Mouse (Mus musculus) cerebellum, adult 2 months (tissue): Measurements from ENCODE around the gene Tbc1d14. TPM values are rescaled to one million over a fixed set of nuclear protein-coding genes. Genes with fewer than 3 reads are reported as not detected.
A peak's percentile ranks its signal among the peaks of the same experiment; 100 is the strongest.

Experiments
- DNase-seq, 2 experiments: peaks; one replicate each; pipeline ENCODE4 v3.0.0; 2021
- H3K27ac ChIP-seq: fragments of 200-500 bp; 2 replicates; pipeline ENCODE4 v1.5.1; 2012; ENCODE audit warnings: low read length, control low read depth, inconsistent platforms; ENCODE audit not compliant: insufficient read depth
- H3K27me3 ChIP-seq: fragments of 200-500 bp; 2 replicates; pipeline ENCODE4 v1.6.1; 2012; ENCODE audit warnings: inconsistent platforms, mild to moderate bottlenecking, low read length, moderate library complexity; ENCODE audit not compliant: control insufficient read depth, insufficient read depth
- H3K4me1 ChIP-seq: fragments of 200-500 bp; 2 replicates; pipeline ENCODE4 v1.6.1; 2011; ENCODE audit warnings: low read length; ENCODE audit not compliant: control insufficient read depth, insufficient read depth
- H3K4me3 ChIP-seq: fragments of 200-500 bp; replicated peaks from 2 replicates; pipeline ENCODE3; 2011; ENCODE audit warnings: mild to moderate bottlenecking, low read depth, low read length, control low read depth; ENCODE audit not compliant: insufficient read depth
- CTCF ChIP-seq: fragments of 200-500 bp; IDR thresholded peaks from 2 replicates; pipeline ENCODE4 v1.5.1; 2011; ENCODE audit warnings: low read depth, mild to moderate bottlenecking, control low read depth, low read length, moderate library complexity, borderline replicate concordance; ENCODE audit not compliant: insufficient read depth
- POLR2A ChIP-seq: fragments of 200-500 bp; IDR thresholded peaks from 2 replicates; pipeline ENCODE4 v1.6.1; 2011; ENCODE audit warnings: low read length, control low read depth, borderline replicate concordance; ENCODE audit not compliant: insufficient read depth
- WGBS: fragments of 180-500 bp; shearing (Covaris S2); methylation state at CpG from one replicate; pipeline ENCODE4 v1.1.7; 2018; 5-methylcytosine and 5-hydroxymethylcytosine counted together
- polyA plus RNA-seq: library from polyadenylated mRNA; depleted of rRNA; stranded (reverse); fragments of >200 nt; gene quantifications from 2 replicates; pipeline ENCODE4 v1.2.3, GENCODE M21; 2012

Gene Tbc1d14
- polyA plus RNA-seq, 1 experiment, result 55.1 TPM

GRCm38 (mm10) chr5:36544765-36545164 lies 48.3 kb downstream of the Tbc1d14 start:
- DNase-seq, result no peak
- H3K27me3 ChIP-seq, result no peaks in the 10 kb centered on the region
- 0 out of 2 replicates have a peak, but pooled peaks cover 2% of the 10 kb centered on the region for H3K4me1 ChIP-seq
- H3K4me3 ChIP-seq, result no peak overlapping the region
- WGBS, result 72% methylated on average over 1 of the region's 1 CpGs
- H3K27ac ChIP-seq, result no peak overlapping the region
- TF ChIP-seq CTCF (no peak), POLR2A (no peak)

GRCm38 (mm10) chr5:36540928-36541327 lies 52.1 kb downstream of the Tbc1d14 start:
- H3K4me3 ChIP-seq, result no peak overlapping the region
- H3K27ac ChIP-seq, result no peak overlapping the region
- DNase-seq, result no peak
- TF ChIP-seq POLR2A (no peak), CTCF (no peak)
- 68% methylated on average over 2 of the region's 2 CpGs for WGBS
- no peaks in the 10 kb centered on the region for H3K27me3 ChIP-seq
- H3K4me1 ChIP-seq, result 0 out of 2 replicates have a peak, but pooled peaks cover 2% of the 10 kb centered on the region

- Histone ChIP-seq H3K27me3 (no peaks in the 10 kb centered on the region), H3K4me1 (no peaks in the 10 kb centered on the region), H3K27ac (no peak overlapping the region), H3K4me3 (no peak overlapping the region)
- TF ChIP-seq CTCF, result peak; percentile 51; the same call in 1 of the 2 replicates
- TF ChIP-seq POLR2A, result no peak
- WGBS, result 43% methylated on average over 4 of the region's 4 CpGs
- peak; percentile 42 to 48 for DNase-seq
Observed at GRCm38 (mm10) chr5:36538576-36539187, 54.4 kb downstream of the Tbc1d14 start.

- Histone ChIP-seq H3K4me1 (no peaks in the 10 kb centered on the region), H3K27ac (no peak overlapping the region), H3K27me3 (no peaks in the 10 kb centered on the region), H3K4me3 (no peak overlapping the region)
- WGBS, result 88% methylated on average over 3 of the region's 3 CpGs
- no peak for DNase-seq
- TF ChIP-seq POLR2A (no peak), CTCF (no peak)
Observed at GRCm38 (mm10) chr5:36536424-36536823, 56.7 kb downstream of the Tbc1d14 start.

- DNase-seq, result no peak
- Histone ChIP-seq H3K27me3 (no peaks in the 10 kb centered on the region), H3K4me1 (no peaks in the 10 kb centered on the region), H3K4me3 (no peak overlapping the region), H3K27ac (no peak overlapping the region)
- TF ChIP-seq CTCF, result no peak
- no peak for TF ChIP-seq POLR2A
- WGBS, result 86% methylated on average over 6 of the region's 6 CpGs
Observed at GRCm38 (mm10) chr5:36535438-36536176, 57.5 kb downstream of the Tbc1d14 start.

- H3K27ac ChIP-seq, result no peak overlapping the region
- no peak for TF ChIP-seq CTCF
- TF ChIP-seq POLR2A, result no peak
- DNase-seq, result no peak
- H3K27me3 ChIP-seq, result no peaks in the 10 kb centered on the region
- H3K4me1 ChIP-seq, result no peaks in the 10 kb centered on the region
- WGBS, result 90% methylated on average over 6 of the region's 6 CpGs
- H3K4me3 ChIP-seq, result no peak overlapping the region
Observed at GRCm38 (mm10) chr5:36534455-36535030, 58.5 kb downstream of the Tbc1d14 start.

GRCm38 (mm10) chr5:36530129-36530751 lies 62.8 kb downstream of the Tbc1d14 start:
- H3K4me1 ChIP-seq, result peaks cover 15% of the 10 kb centered on the region
- TF ChIP-seq POLR2A (peak; percentile 69), CTCF (no peak)
- peak overlapping the region; percentile 63 for H3K27ac ChIP-seq
- DNase-seq, result peak; percentile 95
- WGBS, result under 1% methylated on average over 28 of the region's 28 CpGs
- H3K4me3 ChIP-seq, result peak overlapping the region; percentile 73
- H3K27me3 ChIP-seq, result no peaks in the 10 kb centered on the region

- WGBS, result under 1% methylated on average over 5 of the region's 5 CpGs
- Histone ChIP-seq H3K27me3 (no peaks in the 10 kb centered on the region), H3K27ac (no peak overlapping the region; the same call in 1 of the 2 replicates), H3K4me3 (peak overlapping the region; percentile 73), H3K4me1 (peaks cover 15% of the 10 kb centered on the region)
- no peak for DNase-seq
- TF ChIP-seq CTCF, result no peak
- no peak for TF ChIP-seq POLR2A
Observed at GRCm38 (mm10) chr5:36529698-36530097, 63.4 kb downstream of the Tbc1d14 start.
